ENCODE assay signal across 11 mouse cellular contexts in genomic region chr12:55557866-55558265, GRCm38 (mm10). TPM values are rescaled to one million over a fixed set of nuclear protein-coding genes. Genes with fewer than 3 reads are reported as not detected.
"Had no signal": no experiment of that assay in that cellular context is flagged by ENCODE, and none has a peak within 500 bp of the region (broad histone marks: within the 10 kb centered on the region; RNA-seq: fewer than 3 reads in every experiment).

No protein-coding gene starts in this region.

- DNase-seq: liver, postnatal 0 days; lung, adult 2 months; lung, postnatal 14 days; lung, postnatal 36 days; thymus, adult 2 months; thymus, postnatal 25 days; thymus, postnatal 4 days had no signal

RNA-seq across cellular contexts. Expression of gene Aldoart2, which starts 7.2 kb away (rescaled TPM):
- total RNA-seq: megakaryocyte progenitor cell, adult 5-6 weeks; midbrain, postnatal 0 days; monocyte, adult 5-6 weeks; neutrophil, adult 5-6 weeks had no signal

RNA-seq across cellular contexts. Expression of gene Insm2, which starts 41.4 kb away (rescaled TPM):
- total RNA-seq: megakaryocyte progenitor cell, adult 5-6 weeks; monocyte, adult 5-6 weeks had no signal
